Mouse (Mus musculus): ENCODE data around the gene Hmx2. TPM values are rescaled to one million over a fixed set of nuclear protein-coding genes. Genes with fewer than 3 reads are reported as not detected.

Gene Hmx2
- not detected for total RNA-seq (2022)

DNA sequence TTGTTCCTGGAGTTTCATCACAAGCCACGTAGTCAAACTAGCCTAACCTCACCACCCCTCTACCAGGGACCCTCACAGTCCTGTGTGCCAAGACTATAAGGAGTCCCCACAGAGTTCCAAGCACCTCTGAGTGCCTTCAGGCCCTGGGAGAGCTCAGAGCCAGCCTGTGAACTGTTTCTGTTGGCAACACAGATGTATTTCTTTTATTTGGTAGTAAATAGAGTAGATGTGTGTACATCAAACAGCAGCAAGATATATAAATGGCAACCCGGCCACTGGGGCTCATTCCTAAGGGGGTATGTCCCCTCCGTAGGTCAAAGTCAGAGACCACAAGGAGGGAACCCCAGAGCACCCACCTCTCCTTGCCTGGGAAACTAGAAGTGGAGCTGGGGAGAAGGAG lies at the start of gene Hmx2:
TSS of gene Hmx2 (plus strand) at position 301 of the 400 bp plus-strand sequence.
- DNase-seq (ENCODE audit: low spot score in 2 of 2), result no peak

- no peak for DNase-seq (ENCODE audit: low spot score in 2 of 2)
Measured at GRCm38 (mm10) chr7:131503739-131504138, 44.8 kb upstream of the Hmx2 start.

GRCm38 (mm10) chr7:131539979-131540378 lies 8.6 kb upstream of the Hmx2 start:
- DNase-seq (ENCODE audit: low spot score in 2 of 2), result peak; percentile 68 to 78

DNA sequence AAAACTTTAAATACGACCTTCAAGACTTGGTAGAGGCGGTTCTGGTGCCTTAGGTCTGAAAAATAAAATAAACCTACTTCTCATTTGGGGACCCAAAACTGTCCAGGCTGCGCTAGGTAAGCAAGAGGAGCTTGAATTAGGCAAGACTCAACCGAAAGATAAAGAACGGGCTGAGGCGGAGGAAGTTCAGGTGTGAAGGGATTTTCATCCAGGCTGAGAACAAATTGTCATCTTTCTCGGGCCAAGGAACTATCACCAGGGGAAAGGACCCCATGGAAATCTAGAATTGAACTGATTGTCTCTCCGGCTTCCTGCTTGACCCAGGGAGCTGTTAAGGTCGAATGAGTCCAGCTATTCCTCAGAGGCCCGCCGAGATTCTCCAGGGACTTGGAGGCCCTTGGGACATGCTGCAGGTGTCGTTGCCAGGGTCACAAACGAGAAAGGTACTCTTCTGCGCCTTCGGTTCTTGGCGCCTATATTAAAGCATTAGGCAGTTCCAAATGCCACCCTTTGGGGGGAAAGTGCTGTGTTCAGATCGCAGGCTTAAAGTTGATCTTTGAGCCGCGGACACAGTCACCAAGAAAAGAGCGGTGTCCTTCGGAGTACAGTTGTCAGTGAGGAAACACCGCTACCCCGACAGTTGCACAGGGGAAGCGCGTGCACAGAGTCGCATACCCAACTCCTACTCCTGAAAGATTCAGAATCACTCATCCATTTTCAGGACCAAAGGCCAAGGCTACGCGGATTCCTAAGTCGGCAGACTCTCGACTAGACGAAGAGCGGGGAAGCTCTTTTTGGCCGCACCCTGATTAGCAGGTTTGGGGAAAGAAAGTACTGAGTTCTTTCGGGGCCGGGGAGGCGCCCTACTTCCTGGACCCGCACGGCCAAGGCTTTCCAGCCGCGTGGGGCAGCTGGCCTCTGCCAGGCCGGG lies 7.1 kb upstream of the Hmx2 start:
- DNase-seq (ENCODE audit: low spot score in 2 of 2), result peak in 1 of 2 experiments; percentile 10

GRCm38 (mm10) chr7:131542115-131542871 lies 6.3 kb upstream of the Hmx2 start, which contains the start of gene Hmx3:
Gene Hmx3 (plus strand): TSS chr7:131542867.
- DNase-seq (ENCODE audit: low spot score in 2 of 2), result peak in 1 of 2 experiments; percentile 3

GRCm38 (mm10) chr7:131542872-131543622 lies 5.5 kb upstream of the Hmx2 start:
- peak in 1 of 2 experiments; percentile 3 for DNase-seq (ENCODE audit: low spot score in 2 of 2)

GRCm38 (mm10) chr7:131543623-131544481 lies 4.7 kb upstream of the Hmx2 start:
- peak in 1 of 2 experiments; percentile 7 for DNase-seq (ENCODE audit: low spot score in 2 of 2)

- DNase-seq (ENCODE audit: low spot score in 2 of 2), result no peak
Measured at GRCm38 (mm10) chr7:131544871-131545270, 3.7 kb upstream of the Hmx2 start.

GRCm38 (mm10) chr7:131545701-131546385 lies 2.7 kb upstream of the Hmx2 start:
- no peak for DNase-seq (ENCODE audit: low spot score in 2 of 2)

DNA sequence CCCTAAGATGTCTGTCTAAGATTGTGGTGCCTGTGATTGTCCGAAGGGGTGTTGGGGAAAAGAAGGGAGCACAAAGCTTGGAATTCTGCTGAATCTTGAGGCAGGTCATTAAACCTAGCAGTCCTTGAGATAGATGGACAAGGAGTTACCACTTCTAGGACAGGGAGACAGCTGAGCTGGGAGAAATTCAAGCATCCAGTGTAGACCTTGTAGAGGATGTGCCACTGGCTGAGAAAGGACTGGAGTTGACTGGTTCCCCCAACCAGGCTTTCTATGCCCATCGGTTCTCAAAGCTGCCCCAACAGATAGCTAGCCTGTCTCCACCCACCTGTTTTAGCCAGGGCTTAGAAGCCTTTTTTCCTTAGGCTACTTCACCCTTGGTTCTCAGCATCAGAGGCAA lies 2.1 kb upstream of the Hmx2 start:
- no peak for DNase-seq (ENCODE audit: low spot score in 2 of 2)

- no peak for DNase-seq (ENCODE audit: low spot score in 2 of 2)
Measured at GRCm38 (mm10) chr7:131547481-131547880, 1.1 kb upstream of the Hmx2 start.

GRCm38 (mm10) chr7:131551471-131551870 lies 2.9 kb downstream of the Hmx2 start:
- DNase-seq (ENCODE audit: low spot score in 2 of 2), result no peak

DNA sequence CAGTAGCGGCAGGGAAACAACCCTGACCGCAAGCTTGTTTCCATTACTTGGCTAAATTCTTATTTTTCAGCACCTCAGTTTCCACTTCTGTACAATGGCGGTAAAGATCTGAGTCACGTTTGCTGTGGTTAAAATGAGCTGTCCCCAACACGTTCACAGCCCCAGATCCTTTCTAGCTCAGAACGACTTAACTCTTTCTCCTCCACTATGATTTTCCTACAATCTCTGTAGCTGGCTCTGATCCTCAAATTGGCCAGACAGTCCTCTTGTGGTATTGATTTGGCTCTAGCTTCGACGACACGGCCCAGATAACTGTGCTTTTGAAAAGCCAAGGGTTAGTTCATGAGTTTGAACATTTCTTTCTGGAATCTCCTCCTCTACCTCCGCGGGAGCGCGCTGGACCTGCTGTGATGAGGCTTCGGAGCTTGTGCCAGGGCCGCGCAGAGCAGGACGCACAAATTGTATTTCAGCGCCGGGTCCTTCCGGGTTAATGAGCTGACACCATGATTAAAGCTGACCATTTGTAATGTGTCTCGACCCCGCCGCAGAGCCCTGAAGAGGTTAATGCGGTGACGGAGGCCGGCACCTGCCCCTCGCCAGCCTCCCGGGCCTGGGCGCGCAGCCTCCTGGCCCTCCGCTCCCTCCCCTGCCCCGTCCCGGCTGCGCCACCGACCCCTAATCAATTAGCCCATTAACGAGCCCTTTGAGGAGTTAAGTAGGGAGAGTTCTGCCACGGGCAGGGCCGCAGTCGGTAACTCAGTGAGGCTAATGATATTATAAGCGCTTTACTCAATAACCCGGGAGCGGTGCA lies 3.6 kb downstream of the Hmx2 start:
- no peak for DNase-seq (ENCODE audit: low spot score in 2 of 2)

DNA sequence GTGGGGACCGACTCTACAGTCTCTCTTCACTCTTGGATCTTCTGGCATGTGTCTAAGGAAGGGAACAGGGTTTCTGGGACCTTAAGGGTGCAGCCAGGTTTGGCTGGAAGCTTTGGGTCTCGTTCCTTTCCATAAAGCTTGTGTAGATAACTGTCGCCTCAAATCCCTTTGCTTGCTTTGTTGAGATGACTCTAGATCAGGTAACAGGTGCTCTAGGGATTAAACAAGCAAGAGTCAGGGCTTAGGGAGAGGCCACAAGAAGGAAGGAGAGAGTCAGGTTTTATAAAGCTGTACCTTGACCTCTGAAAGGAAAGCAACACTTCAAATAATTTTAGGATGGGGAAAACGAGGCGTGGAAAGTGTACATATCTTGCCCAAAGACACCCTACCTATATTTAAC lies 4.2 kb downstream of the Hmx2 start:
- no peak for DNase-seq (ENCODE audit: low spot score in 2 of 2)

GRCm38 (mm10) chr7:131553771-131554175 lies 5.2 kb downstream of the Hmx2 start:
- DNase-seq (ENCODE audit: low spot score in 2 of 2), result no peak

GRCm38 (mm10) chr7:131554341-131555180 lies 6.0 kb downstream of the Hmx2 start:
- no peak for DNase-seq (ENCODE audit: low spot score in 2 of 2)

DNA sequence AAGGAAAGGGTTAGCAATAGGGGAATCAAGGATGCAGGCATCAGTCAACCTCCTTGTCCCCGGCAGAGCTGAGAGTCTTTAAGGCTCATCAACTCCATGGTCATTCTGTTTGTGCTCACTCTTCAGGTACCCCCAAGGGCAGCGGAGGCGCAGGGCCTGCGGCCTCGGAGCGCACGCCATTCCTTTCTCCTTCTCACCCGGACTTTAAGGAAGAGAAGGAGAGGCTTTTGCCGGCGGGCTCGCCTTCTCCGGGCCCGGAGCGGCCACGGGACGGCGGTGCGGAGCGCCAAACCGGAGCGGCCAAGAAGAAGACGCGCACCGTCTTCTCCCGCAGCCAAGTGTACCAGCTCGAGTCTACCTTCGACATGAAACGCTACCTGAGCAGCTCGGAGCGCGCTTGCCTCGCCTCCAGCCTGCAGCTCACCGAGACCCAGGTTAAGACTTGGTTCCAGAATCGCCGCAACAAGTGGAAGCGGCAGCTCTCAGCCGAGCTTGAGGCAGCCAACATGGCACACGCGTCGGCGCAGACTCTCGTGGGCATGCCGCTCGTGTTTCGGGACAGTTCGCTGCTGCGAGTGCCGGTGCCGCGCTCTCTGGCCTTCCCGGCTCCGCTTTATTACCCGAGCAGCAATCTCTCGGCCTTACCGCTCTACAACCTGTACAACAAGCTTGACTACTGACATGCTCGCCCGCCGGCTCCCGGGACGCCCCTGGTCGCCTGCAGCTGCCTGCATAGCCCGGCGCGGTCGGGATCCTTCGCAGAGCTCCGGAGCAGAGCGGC lies 6.9 kb downstream of the Hmx2 start:
- DNase-seq (ENCODE audit: low spot score in 2 of 2), result no peak

All from left cerebral cortex, adult 8-10 months (tissue).